Mouse (Mus musculus) right cerebral cortex, adult 2 months (tissue): ENCODE measurements around the gene Fxr2.

Experiments used
- DNase-seq, 2 experiments: peaks; one replicate each; pipeline ENCODE4 v3.0.0; 2021 to 2022; ENCODE audit warnings: low spot score in 2 of 2

Fxr2 gene

DNA sequence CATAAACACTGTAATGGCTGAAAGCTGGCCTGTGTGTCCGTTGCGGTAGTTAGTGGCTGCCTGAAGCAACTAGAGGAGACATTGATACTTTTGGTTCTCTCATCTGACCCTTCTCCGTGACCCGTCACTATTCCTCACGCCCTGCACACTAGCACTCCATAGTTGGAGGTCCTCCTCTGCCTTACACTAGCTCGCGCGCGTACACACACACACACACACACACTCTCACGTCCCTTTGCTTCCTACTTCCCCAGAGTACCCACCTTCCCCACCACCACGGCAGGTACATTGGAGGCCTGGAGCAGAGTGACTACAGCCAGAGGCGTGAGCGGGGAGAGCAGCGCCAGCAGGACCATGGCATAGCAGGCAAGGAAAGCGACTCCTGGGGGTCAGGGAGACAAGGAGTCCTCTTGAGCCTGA, 24.7 kb downstream of the Fxr2 start:
- DNase-seq, result no peak

DNA sequence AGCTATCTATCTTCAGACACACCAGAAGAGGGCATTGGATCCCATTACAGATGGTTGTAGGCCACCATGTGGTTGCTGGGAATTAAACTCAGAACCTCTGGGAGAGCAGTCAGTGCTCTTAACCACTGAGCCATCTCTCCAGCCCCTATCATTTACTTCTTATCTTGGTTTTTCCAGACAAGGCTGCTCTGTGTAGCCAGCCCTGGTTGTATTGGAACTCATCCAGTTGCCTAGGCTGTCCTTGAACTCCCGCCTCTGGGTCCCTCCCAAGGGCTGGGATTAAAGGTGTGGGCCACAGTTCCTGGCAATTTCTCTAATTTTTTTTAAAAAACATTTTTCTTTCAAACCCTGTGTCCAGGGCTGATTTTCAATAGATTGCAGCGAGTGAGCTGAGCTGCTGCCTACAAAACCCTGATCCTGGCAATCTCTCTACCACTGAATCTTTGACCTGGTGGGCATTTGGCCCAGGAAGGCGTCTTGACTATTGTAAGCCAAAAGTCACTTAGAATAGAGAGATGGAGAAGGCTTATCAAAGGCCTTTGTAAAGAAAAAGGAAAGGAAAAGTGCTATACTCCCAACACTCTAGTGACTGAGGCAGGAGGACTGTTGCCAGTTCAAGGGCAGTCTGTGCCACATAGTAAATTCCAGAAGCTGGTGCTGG, 28.6 kb downstream of the Fxr2 start:
- DNase-seq, result no peak

DNA sequence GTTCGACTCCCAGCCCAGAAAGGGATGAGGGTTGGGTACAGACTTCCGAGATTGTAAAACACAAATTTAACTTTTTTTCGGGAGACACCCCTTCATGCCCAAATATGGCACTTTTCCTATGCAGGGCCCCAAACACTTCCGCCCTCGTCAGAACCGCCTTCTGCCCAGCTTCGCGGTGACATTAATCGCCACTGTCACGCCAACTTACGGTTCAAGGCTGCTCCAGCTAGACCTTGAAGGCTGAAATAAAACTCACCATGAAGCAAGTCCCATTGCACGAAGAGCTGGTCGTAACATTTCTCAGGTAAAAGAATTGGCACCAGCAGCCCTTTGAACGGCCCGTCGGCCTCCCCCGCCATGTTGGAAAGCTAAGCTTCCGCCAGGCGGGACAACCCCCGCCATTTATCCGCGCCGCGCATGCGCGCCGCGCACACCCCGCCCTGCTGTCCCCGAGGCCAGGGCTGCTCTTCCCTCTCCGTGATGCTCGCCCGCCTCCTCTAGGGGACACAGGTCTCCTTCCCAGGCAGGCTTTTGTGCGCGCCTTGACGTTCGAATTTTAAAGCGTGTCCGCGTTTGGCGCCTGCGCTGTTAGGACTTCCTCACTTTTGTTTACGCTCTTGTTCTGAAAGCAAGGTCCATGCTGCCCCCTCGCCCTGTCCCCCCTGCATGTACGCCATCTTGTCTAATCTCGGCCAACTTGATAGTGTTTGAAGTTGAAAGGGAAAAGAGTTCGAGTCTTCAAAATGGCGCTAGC, 29.6 kb downstream of the Fxr2 start, which contains the start of gene Mpdu1:
Gene Mpdu1, minus strand, starts transcription at position 430 of the 754 bp plus-strand sequence.
- DNase-seq, result peak; percentile 92 to 93

DNA sequence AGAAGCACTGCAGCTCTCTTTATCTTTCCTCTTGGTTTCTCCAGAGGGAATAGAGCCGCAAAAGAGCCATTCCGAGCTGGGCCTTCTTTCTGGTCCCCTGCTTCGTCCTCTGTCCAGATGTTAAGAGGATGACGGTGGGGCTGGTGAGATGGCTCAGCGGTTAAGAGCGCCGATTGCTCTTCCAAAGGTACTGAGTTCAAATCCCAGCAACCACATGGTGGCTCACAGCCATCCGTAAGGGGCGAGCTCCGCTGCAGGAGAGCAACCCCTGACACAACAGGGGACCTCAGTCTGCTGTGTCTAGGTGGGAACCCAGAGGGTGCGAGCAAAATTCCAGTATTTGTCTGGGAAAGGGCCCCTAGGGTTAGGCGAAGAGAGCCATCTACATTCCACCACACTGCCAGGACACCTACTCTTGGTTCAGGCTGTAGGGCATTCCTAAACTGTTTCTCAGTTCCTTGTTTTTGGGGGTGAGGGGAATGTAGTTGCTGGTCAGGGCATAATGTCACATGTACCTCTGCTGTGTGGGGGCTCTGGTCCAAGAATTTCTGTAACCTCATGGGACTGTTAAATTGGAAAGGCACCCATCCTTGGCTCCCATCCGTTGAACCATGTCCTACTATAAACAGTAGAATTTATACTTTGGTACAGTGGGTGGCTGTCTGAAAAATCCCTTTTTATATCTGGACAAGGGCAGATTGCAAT, 30.3 kb downstream of the Fxr2 start:
- no peak for DNase-seq

DNA sequence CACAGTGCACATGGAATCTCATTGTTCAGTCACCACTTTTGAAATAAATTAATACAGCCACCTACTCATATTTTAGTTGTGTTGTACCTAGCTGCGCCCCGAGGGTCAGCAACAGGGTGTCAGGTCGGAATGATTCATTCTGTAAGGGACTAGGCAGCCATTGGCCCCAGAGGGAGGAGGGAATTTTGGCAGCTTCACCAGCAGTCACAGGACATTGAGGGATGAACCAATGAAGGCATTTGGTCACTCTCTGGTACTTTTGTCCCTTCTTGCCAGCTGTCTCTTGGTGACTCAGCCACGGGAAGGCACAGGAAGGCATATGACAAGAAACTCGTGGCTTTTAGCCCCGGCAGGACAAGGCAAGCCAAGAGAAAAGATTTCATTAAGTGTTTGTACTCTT, 31.0 kb downstream of the Fxr2 start:
- no peak for DNase-seq

DNA sequence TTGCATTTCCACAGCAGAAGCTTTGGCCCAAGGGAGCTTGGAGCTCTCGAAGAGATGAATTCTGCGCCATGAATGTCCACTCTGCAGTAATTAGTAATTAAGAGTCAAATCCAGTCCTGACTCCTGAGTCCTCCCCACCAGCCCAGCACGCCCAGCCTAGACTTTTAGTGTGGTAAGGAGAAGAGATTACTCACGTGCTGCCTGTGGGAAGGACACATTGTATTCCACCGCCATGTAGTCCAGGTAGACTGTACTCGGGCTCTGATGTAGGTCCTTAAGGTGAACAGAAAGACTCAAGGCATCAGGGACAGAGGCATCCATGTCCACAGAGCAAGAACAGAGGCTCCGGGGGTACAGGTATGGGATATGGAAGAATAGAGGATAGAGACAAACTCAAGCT, 32.1 kb downstream of the Fxr2 start:
- DNase-seq, result no peak

DNA sequence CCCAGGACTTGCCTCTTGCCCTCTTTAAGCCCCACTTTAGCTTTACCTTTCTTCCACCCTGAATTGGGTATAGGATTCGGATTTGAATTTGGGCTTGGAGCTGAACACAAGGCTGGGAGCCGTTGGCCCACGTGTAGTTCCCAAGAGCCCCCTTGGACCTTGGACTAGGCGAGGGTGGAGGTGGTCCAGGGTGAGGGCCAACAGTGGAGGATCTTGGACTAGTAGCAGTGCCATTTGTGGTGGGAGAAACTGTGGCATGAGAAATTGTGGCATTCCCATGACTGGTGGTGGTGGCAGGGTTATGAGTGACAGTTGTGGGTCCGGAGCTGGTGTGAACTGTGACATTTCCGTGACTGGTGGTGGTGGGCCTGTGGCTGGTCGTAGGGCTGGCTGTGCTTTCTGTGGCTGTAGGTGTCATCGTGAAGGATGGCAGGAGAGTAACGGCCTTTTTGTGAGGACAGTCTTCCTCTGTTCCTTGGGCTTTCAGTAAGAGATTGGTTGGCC, 32.7 kb downstream of the Fxr2 start:
- DNase-seq, result no peak

DNA sequence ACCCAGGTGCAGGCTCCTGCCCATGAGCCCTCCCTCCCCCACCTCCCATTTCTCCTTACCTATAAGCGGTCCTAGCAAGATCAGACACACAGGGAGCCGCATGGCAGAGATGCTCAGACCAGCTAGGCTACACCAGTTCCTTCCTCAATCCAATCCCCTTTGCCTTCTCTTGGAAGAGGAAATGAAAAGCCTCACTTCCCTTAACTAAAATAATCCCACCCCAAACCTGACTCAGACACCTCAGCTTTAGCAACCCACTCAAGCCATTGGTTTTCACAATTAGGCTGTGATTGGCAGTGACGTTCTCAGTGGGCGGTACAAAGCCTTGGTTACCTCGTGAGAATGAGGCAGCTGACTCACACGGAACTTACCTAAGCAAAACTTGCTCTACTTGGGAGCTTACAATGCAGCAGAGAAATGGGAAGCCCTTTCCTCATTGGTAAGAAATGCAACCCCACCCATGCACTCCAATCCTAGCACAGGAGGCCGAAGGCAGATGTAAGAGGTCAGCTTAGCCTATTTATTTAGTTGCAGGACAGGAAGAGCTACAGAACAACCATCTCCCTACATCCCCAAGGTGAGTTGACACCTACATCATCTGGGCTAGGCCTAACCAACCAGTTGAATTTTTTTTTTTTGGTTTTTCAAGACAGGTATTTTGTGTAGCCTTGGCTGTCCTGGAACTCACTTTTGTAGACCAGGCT, 33.3 kb downstream of the Fxr2 start, which contains the start of gene Cd68:
Gene Cd68, minus strand, starts transcription at position 193 of the 704 bp plus-strand sequence.
- peak; percentile 80 to 85 for DNase-seq

DNA sequence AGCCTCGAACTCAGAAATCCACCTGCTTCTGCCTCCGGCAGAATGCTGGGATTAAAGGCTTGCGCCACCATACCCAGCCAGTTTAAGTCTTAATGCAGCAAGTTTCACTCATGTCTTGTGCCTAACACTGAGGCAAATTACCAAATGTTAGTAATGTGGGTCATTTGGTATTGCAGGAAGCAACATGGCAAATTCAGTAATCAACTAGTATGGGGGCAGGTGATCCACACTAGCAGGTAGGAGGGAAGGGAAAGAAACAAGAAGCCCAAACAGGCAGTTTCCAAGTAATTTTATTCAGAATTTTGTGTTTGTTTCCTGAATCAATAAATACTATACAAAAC, 33.8 kb downstream of the Fxr2 start:
- no peak for DNase-seq

DNA sequence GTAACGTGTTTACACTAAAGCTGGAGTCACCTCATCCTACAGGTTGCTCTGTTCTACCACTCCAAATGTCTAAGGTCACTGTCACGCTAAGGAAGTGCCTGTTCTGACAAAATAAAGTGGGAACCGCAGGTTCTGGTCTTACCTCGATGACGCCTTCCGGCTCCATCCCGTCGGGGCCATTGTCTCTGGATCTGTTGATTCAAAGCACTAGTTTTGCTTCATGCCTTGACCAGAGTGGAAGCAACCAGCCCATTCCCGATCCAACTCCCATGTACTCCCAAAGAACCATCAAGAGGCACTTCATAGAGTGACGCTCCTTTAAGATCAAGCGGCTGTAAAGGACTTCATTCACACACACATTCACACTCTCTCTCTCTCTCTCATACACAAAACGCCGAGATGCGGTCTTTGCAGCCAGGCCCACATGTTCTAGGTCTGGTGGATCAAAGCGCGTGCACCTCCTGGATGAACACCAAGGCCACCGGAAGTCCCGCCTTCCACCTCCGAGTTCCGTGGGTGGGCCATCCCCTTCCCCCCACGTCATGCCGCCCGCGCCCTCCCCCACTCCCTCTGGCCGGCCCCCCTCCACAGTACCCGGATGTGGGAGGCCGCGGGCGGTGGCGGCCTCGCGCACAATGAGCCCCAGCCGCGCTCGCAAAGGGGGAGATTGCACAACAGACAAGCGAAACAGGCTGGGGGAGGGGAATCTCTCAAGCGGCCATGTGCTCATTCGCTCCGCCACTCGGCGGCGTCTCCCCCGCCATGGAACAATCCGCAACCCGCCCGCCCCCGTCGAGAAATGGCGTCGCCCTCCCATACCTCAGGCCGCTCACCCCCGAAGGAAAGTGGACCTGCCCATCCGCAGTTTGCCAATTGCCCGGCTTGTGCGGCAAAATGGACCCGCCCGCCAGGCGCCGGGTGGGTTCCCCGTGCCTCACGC, 38.3 kb downstream of the Fxr2 start:
- peak; percentile 87 to 89 for DNase-seq

DNA sequence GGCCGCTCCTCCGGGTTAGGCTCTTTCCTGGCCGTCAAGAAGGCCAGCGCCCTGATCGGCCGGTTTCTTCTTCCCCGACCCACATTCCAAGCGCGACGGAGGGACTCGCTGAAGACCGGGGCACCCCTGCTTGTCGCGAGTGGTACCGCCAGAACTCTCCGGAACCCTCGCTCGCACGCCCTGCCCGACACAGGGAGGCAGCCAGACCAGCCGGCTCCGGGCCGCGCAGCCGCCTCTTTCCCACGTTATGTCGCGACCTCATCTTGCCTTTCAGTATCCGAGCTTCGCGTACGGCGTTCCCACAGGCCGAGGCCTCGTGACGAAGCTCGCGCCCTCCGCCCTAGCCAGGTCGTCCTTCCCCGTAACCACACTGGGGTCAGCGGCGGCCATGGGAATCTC, 38.9 kb downstream of the Fxr2 start:
- DNase-seq, result no peak

DNA sequence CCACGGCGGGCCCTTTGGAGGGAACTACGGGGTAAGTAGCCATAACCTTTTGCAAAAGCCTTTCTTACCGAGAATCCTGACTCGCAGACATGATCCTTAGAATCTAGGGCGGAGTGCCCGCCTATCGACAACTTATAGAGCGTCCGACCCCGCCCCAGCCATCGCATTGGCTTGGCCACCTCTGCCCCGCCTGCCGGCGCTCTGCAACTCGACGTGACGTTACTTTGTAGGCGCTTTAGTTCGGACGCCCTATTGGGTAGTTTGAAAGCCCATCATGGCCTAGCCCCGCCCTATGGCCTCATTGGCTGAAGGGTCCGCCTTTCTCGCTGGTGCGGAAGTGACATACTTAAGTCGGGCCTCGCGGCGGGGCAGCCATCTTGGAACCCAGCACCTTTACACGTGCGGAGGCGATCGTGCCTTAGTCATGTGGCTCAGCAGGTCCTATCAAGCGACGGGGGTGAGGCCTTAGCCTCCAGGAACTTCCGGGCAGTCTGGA, 39.5 kb downstream of the Fxr2 start, which contains the start of gene Eif4a1:
Gene Eif4a1, minus strand, starts transcription at position 213 of the 496 bp plus-strand sequence.
- DNase-seq, result peak; percentile 100

DNA sequence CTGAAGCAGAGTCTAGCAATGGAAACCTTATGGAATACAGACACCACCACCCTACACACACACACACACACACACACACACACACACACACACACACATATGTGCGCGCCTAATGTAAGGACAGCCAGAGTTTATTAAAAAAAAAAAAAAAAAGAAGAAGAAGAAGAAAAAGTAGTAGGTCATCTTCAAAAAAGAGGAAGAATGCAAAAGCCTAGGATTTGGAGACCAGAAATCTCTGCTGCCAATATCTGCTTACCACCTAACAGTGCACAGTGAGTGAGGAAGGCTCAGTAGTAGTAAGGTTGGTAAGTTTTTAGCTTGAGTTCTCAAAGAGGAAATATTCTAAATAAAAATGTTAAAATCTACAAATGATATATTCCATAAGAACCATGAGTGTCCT, 46.4 kb downstream of the Fxr2 start:
- DNase-seq, result no peak

DNA sequence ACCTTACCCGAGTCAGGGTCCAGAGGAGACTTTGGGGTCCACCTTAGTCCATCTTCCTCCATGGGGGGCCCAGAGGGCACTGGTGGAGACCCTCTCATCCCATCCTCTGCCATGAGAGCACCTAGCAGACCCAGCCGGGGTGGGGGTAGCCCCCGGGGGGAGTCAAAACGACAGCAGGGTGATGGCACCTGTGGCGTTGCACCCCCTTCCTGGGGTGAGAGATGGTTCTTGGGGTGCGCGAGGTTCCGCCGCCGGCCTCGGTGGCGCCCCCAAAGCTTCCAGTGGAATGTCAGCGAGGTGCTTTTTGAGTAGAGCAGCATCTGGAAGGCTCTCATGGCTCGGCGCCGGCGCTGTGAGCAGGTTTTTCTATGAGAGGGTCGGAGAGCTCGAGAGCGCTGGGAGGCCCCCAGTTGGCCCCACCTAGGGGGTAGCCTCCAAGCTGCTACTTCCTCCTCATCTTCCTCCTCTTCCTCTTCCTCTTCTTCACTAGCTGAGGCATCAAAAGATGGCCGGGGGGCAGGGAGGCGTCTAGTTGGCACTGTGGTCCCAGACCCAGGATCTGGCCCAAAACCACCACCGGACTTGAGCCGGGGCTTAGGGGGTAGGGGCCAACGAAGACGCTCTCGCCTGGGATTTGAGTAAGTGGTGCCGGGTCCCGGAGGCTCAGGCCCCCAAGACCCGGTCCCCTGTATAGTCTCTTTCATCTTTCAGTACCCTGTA, 47.5 kb downstream of the Fxr2 start:
- DNase-seq, result no peak

DNA sequence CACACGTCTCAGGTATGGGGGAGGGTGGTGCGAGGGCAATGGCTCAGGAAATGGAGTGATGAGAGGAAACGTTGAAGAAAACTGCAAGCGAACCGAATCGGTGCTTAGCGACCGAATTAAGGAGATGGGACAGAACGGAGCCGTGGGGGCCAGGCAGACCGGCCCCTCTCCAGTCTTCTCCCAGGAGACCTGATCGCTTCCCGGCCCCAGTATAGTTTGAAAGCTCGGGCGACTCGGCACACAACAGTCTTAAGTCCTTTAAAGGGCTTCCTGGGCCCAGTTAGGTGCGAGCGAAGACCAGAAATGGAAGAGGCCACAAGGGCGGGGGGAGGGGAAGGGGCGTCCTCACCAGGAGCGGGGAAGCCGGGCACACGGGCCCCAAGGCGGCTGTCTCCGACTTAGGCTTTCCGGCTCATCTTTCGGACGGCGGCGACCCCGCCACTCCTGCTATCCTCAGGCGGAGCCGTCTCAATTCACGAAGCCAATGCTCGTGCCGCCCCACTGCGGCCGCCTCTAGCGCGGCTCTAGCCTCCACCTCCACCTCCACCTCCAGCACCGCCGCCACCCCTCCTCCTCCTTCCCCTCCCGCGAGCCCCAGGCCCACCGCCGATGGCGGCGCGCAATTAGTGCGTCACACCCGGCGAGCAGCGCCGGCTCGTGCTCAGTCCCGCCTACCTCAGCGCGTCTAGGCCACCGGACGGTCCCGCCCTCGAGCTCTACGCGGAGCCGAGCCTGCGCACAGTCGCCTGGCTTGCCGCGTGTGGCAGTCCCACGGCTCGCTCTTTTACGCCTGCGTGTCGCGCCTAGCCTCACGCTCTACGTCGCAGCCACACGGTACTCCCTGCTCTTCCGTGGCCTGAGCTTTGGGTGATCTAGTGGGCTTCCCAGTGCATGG, 48.8 kb downstream of the Fxr2 start, which contains the start of gene Senp3:
Gene Senp3, minus strand, starts transcription at position 771 of the 895 bp plus-strand sequence.
- DNase-seq, result peak; percentile 97

DNA sequence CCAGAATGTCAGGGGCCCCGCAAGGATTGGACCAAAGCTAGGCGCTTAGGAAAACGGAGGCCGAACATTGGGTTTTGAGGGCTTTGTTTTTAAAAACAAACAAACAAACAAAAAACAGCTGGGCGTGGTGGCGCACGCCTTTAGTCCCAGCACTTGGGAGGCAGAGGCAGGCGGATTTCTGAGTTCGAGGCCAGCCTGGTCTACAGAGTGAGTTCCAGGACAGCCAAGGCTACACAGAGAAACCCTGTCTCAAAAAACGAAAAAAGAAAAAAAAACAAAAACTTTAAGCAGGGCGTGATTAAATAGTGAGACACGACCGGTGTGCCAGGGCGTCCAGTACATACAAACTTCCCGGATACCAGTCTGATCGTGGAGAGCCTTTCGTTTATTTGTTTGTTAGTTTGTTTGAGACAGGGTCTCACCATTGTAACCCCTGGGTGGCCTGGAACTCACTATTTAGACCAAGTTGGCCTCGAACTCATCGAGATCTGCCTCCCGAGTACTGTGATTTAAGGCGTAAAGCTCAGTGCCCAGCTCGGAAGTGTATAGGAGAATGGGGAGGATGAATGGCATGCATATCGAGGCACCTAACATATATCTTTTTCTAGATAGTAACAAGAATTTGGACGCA, 49.5 kb downstream of the Fxr2 start:
- DNase-seq, result no peak

DNA sequence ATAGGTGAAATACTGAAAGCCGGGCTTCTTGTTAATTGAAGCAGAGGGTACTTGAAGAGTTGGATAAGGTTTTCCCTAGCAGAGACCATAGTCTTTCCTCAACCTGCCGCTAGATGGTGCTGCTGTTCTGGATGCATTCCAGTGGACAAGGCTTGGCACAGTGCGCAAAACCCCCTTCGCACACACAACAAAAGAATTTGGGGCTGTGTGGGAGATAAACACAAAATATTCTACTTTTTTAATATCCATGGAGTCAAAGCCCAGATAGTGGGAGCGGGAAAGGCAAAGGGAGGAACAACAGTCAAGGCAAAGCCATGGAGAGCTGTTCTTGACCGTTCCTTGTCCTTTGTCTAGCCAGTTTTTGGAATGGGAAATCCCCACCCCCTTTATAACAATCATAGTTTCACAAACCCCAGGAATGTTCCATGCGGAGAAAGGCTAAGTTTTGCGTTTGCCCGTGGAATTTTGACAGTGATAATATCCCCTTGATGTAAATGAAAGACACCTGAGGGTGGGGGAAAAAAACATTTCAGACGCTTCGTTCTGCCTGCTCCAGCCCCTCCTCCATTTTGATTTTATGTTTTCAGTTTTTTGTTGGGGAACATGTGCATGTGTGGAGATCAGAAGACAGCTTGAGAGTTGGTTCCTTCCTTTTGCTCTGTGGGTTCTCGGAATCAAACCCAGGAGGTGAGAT, 50.2 kb downstream of the Fxr2 start:
- DNase-seq, result peak; percentile 94 to 96

DNA sequence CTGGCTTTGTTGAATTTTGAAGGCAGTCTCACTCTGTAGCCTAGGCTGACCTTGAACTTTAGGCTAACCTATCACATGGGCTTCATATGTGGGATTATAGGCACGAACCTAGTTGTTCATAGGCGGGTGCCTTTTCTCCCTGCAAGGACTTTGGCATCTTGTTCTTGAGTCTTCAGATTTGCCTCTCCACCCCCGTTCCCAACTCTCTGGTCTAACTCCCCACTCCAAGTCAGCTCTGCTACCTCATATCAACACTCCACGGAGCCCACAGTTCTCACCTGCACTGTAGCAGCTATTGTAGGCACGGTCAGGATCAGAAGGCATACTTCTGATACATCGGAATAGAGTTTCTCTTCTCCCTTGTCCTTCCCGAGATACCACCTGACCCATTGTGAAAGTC, 50.8 kb downstream of the Fxr2 start:
- no peak for DNase-seq
